Mouse (Mus musculus): ENCODE results near the gene Drd5. TPM values are rescaled to one million over a fixed set of nuclear protein-coding genes. Genes with fewer than 3 reads are reported as not detected.
A peak's percentile ranks its signal among the peaks of the same experiment; 100 is the strongest.

Drd5 gene
- polyA plus RNA-seq, 1 experiment from 2014 or later: not detected

- 38% methylated on average over 12 of the region's 12 CpGs for WGBS
- Histone ChIP-seq H3K27me3 (replicated peaks) (no peaks in the 10 kb centered on the region), H3K9me3 (no peaks in the 10 kb centered on the region), H3K4me3 (replicated peaks) (no peak overlapping the region), H3K9ac (no peak overlapping the region), H3K36me3 (no peaks in the 10 kb centered on the region), H3K4me1 (no peaks in the 10 kb centered on the region), H3K4me2 (no peak overlapping the region), H3K27ac (no peak overlapping the region)
- ATAC-seq (ENCODE audit: insufficient read depth, low FRiP score, low read depth): no peak
Measured at GRCm38 (mm10) chr5:38302651-38303050, 16.5 kb upstream of the Drd5 start.

- Histone ChIP-seq H3K27ac (no peak overlapping the region), H3K9me3 (no peaks in the 10 kb centered on the region), H3K4me1 (no peaks in the 10 kb centered on the region), H3K36me3 (no peaks in the 10 kb centered on the region), H3K9ac (no peak overlapping the region), H3K4me2 (no peak overlapping the region), H3K4me3 (replicated peaks) (no peak overlapping the region), H3K27me3 (replicated peaks) (no peaks in the 10 kb centered on the region; the same call in 1 of the 2 replicates)
- 69% methylated on average over 2 of the region's 2 CpGs for WGBS
- ATAC-seq (ENCODE audit: insufficient read depth, low FRiP score, low read depth): no peak
Measured at GRCm38 (mm10) chr5:38305241-38305640, 13.9 kb upstream of the Drd5 start.

GRCm38 (mm10) chr5:38307255-38308101 lies 11.7 kb upstream of the Drd5 start:
- peak overlapping the region; percentile 76 for H3K4me2 ChIP-seq
- peak; percentile 69 for ATAC-seq (ENCODE audit: insufficient read depth, low FRiP score, low read depth)
- H3K36me3 ChIP-seq: no peaks in the 10 kb centered on the region
- H3K9me3 ChIP-seq: no peaks in the 10 kb centered on the region
- no peak overlapping the region for H3K27ac ChIP-seq
- H3K4me3 ChIP-seq (replicated peaks): peak overlapping the region; percentile 43
- 8% methylated on average over 26 of the region's 26 CpGs for WGBS
- no peak overlapping the region; the same call in 1 of the 2 replicates for H3K9ac ChIP-seq
- no peaks in the 10 kb centered on the region; the same call in 1 of the 2 replicates for H3K27me3 ChIP-seq (replicated peaks)
- no peaks in the 10 kb centered on the region for H3K4me1 ChIP-seq

- H3K36me3 ChIP-seq: no peaks in the 10 kb centered on the region
- no peak overlapping the region for H3K4me2 ChIP-seq
- no peaks in the 10 kb centered on the region; the same call in 1 of the 2 replicates for H3K27me3 ChIP-seq (replicated peaks)
- no peaks in the 10 kb centered on the region for H3K9me3 ChIP-seq
- H3K4me1 ChIP-seq: no peaks in the 10 kb centered on the region
- WGBS: 49% methylated on average over 5 of the region's 5 CpGs
- H3K27ac ChIP-seq: no peak overlapping the region
- ATAC-seq (ENCODE audit: insufficient read depth, low FRiP score, low read depth): 0 out of 2 replicates have a peak, but pooled peaks have one; percentile 25
- H3K4me3 ChIP-seq (replicated peaks): no peak overlapping the region
- no peak overlapping the region for H3K9ac ChIP-seq
Measured at GRCm38 (mm10) chr5:38308873-38309272, 10.3 kb upstream of the Drd5 start.

- no peak for ATAC-seq (ENCODE audit: insufficient read depth, low FRiP score, low read depth)
Measured at GRCm38 (mm10) chr5:38309795-38310194, 9.4 kb upstream of the Drd5 start.

GRCm38 (mm10) chr5:38333381-38333780 lies 14.2 kb downstream of the Drd5 start:
- no peak overlapping the region for H3K4me2 ChIP-seq
- 72% methylated on average over 4 of the region's 4 CpGs for WGBS
- H3K36me3 ChIP-seq: no peaks in the 10 kb centered on the region
- no peaks in the 10 kb centered on the region for H3K4me1 ChIP-seq
- no peak overlapping the region for H3K4me3 ChIP-seq (replicated peaks)
- no peak overlapping the region for H3K9ac ChIP-seq
- H3K27ac ChIP-seq: no peak overlapping the region
- no peaks in the 10 kb centered on the region for H3K27me3 ChIP-seq (replicated peaks)
- no peak for ATAC-seq (ENCODE audit: insufficient read depth, low FRiP score, low read depth)
- no peaks in the 10 kb centered on the region for H3K9me3 ChIP-seq

More at GRCm38 (mm10) chr5:38309795-38310194, 9.4 kb upstream of the Drd5 start:
- Histone ChIP-seq H3K27ac (no peak overlapping the region), H3K9ac (no peak overlapping the region), H3K4me3 (replicated peaks) (no peak overlapping the region), H3K27me3 (replicated peaks) (no peaks in the 10 kb centered on the region; the same call in 1 of the 2 replicates), H3K36me3 (no peaks in the 10 kb centered on the region), H3K9me3 (no peaks in the 10 kb centered on the region), H3K4me2 (no peak overlapping the region), H3K4me1 (no peaks in the 10 kb centered on the region)
- 53% methylated on average over 3 of the region's 3 CpGs for WGBS

GRCm38 (mm10) chr5:38334582-38334981 lies 15.4 kb downstream of the Drd5 start:
- no peaks in the 10 kb centered on the region for H3K36me3 ChIP-seq
- no peak for ATAC-seq (ENCODE audit: insufficient read depth, low FRiP score, low read depth)
- no peak overlapping the region for H3K4me2 ChIP-seq
- H3K4me3 ChIP-seq (replicated peaks): no peak overlapping the region
- 44% methylated on average over 1 of the region's 1 CpGs for WGBS
- H3K27me3 ChIP-seq (replicated peaks): no peaks in the 10 kb centered on the region
- no peaks in the 10 kb centered on the region for H3K9me3 ChIP-seq
- no peak overlapping the region for H3K9ac ChIP-seq
- no peaks in the 10 kb centered on the region for H3K4me1 ChIP-seq
- no peak overlapping the region for H3K27ac ChIP-seq

GRCm38 (mm10) chr5:38343101-38343500 lies 23.9 kb downstream of the Drd5 start:
- Histone ChIP-seq H3K4me1 (no peaks in the 10 kb centered on the region), H3K4me3 (replicated peaks) (no peak overlapping the region), H3K27me3 (replicated peaks) (no peaks in the 10 kb centered on the region), H3K27ac (no peak overlapping the region), H3K4me2 (no peak overlapping the region), H3K9ac (no peak overlapping the region), H3K9me3 (no peaks in the 10 kb centered on the region), H3K36me3 (no peaks in the 10 kb centered on the region)
- no peak for ATAC-seq (ENCODE audit: insufficient read depth, low FRiP score, low read depth)
- 74% methylated on average over 3 of the region's 3 CpGs for WGBS

- WGBS: 26% methylated on average over 10 of the region's 10 CpGs
- no peak overlapping the region for H3K27ac ChIP-seq
- no peak overlapping the region for H3K9ac ChIP-seq
Measured at GRCm38 (mm10) chr5:38346646-38347432, 27.7 kb downstream of the Drd5 start.

GRCm38 (mm10) chr5:38350351-38350929 lies 31.3 kb downstream of the Drd5 start:
- 46% methylated on average over 5 of the region's 5 CpGs for WGBS
- H3K4me2 ChIP-seq: no peak overlapping the region
- H3K9me3 ChIP-seq: no peaks in the 10 kb centered on the region
- no peak overlapping the region for H3K27ac ChIP-seq
- no peak for ATAC-seq (ENCODE audit: insufficient read depth, low FRiP score, low read depth)
- H3K27me3 ChIP-seq (replicated peaks): no peaks in the 10 kb centered on the region
- H3K36me3 ChIP-seq: no peaks in the 10 kb centered on the region
- no peak overlapping the region for H3K9ac ChIP-seq
- H3K4me1 ChIP-seq: no peaks in the 10 kb centered on the region
- H3K4me3 ChIP-seq (replicated peaks): no peak overlapping the region

More at GRCm38 (mm10) chr5:38346646-38347432, 27.7 kb downstream of the Drd5 start:
- no peak overlapping the region for H3K4me2 ChIP-seq
- no peaks in the 10 kb centered on the region for H3K9me3 ChIP-seq
- H3K27me3 ChIP-seq (replicated peaks): no peaks in the 10 kb centered on the region
- no peak for ATAC-seq (ENCODE audit: insufficient read depth, low FRiP score, low read depth)
- no peaks in the 10 kb centered on the region for H3K4me1 ChIP-seq
- H3K4me3 ChIP-seq (replicated peaks): no peak overlapping the region
- H3K36me3 ChIP-seq: no peaks in the 10 kb centered on the region

- 83% methylated on average over 3 of the region's 3 CpGs for WGBS
- Histone ChIP-seq H3K9me3 (no peaks in the 10 kb centered on the region), H3K27me3 (replicated peaks) (no peaks in the 10 kb centered on the region), H3K4me3 (replicated peaks) (no peak overlapping the region), H3K4me2 (no peak overlapping the region), H3K27ac (no peak overlapping the region), H3K4me1 (no peaks in the 10 kb centered on the region), H3K9ac (no peak overlapping the region), H3K36me3 (no peaks in the 10 kb centered on the region)
- ATAC-seq (ENCODE audit: insufficient read depth, low FRiP score, low read depth): no peak
Measured at GRCm38 (mm10) chr5:38356927-38357326, 37.8 kb downstream of the Drd5 start.

- Histone ChIP-seq H3K36me3 (no peaks in the 10 kb centered on the region), H3K4me2 (no peak overlapping the region), H3K9ac (no peak overlapping the region), H3K27ac (no peak overlapping the region), H3K9me3 (no peaks in the 10 kb centered on the region), H3K4me3 (replicated peaks) (no peak overlapping the region), H3K27me3 (replicated peaks) (no peaks in the 10 kb centered on the region), H3K4me1 (no peaks in the 10 kb centered on the region)
- no peak for ATAC-seq (ENCODE audit: insufficient read depth, low FRiP score, low read depth)
- WGBS: 84% methylated on average over 2 of the region's 2 CpGs
Measured at GRCm38 (mm10) chr5:38359716-38360115, 40.5 kb downstream of the Drd5 start.
